Comparison of ENCODE assay signal across 8 mouse cellular contexts in genomic region chr8:13159377-13159881, GRCm38 (mm10). TPM values are rescaled to one million over a fixed set of nuclear protein-coding genes. Genes with fewer than 3 reads are reported as not detected.
DNase-seq lines count a peak whose midpoint lies in the region; ATAC-seq and TF ChIP-seq lines count a peak whose summit lies in the region.

No protein-coding gene starts in this region.

- peaks cover 35% of the 10 kb centered on the region for H3K36me3 ChIP-seq in E14TG2a.4 (ENCODE audit: insufficient read depth, low read length)
- peaks cover 30% of the 10 kb centered on the region for H3K36me3 ChIP-seq in erythroblast, embryonic 14.5 days (ENCODE audit: control insufficient read depth)
- no peaks in the 10 kb centered on the region for H3K36me3 ChIP-seq in limb, embryonic 11.5 days (ENCODE audit: control insufficient read depth, insufficient read depth, low read length)
- no peaks in the 10 kb centered on the region for H3K36me3 ChIP-seq in midbrain, embryonic 15.5 days (replicated peaks)

- H3K9me3 ChIP-seq in E14TG2a.4 (ENCODE audit: low read length): no peaks in the 10 kb centered on the region
- no peaks in the 10 kb centered on the region for H3K9me3 ChIP-seq in erythroblast, embryonic 14.5 days (ENCODE audit: control insufficient read depth, low read length)
- H3K9me3 ChIP-seq in limb, embryonic 11.5 days (ENCODE audit: control insufficient read depth, low read length): no peaks in the 10 kb centered on the region
- no peaks in the 10 kb centered on the region for H3K9me3 ChIP-seq in midbrain, embryonic 15.5 days

- peak overlapping the region; percentile 95 for H3K9ac ChIP-seq in limb, embryonic 11.5 days (ENCODE audit: low read length)
- H3K9ac ChIP-seq in midbrain, embryonic 15.5 days: peak overlapping the region; percentile 95

- ATAC-seq in limb, embryonic 11.5 days (ENCODE audit: insufficient number of reproducible peaks, low FRiP score, low TSS enrichment, low read depth): peak; percentile 48
- peak; percentile 77 for ATAC-seq in midbrain, embryonic 15.5 days (replicated peaks)

- H3K4me3 ChIP-seq in E14TG2a.4 (replicated peaks; ENCODE audit: low read length): peak overlapping the region; percentile 98
- peak overlapping the region; percentile 95 for H3K4me3 ChIP-seq in erythroblast, embryonic 14.5 days (replicated peaks)
- H3K4me3 ChIP-seq in limb, embryonic 11.5 days (ENCODE audit: low read depth, low read length): peak overlapping the region; percentile 99
- peak overlapping the region; percentile 86 for H3K4me3 ChIP-seq in midbrain, embryonic 15.5 days

- peaks cover 52% of the 10 kb centered on the region for H3K4me1 ChIP-seq in E14TG2a.4 (replicated peaks; ENCODE audit: low read depth, low read length)
- H3K4me1 ChIP-seq in erythroblast, embryonic 14.5 days (ENCODE audit: control insufficient read depth): peaks cover 56% of the 10 kb centered on the region
- peaks cover 6% of the 10 kb centered on the region; the same call in 1 of the 2 replicates for H3K4me1 ChIP-seq in limb, embryonic 11.5 days (ENCODE audit: control insufficient read depth, insufficient read depth, low read length)
- peaks cover 32% of the 10 kb centered on the region for H3K4me1 ChIP-seq in midbrain, embryonic 15.5 days

- no peak overlapping the region; the same call in 1 of the 2 replicates for H3K27ac ChIP-seq in limb, embryonic 11.5 days (replicated peaks; ENCODE audit: low read depth, low read length)
- peak overlapping the region; percentile 77 for H3K27ac ChIP-seq in midbrain, embryonic 15.5 days

- no peaks in the 10 kb centered on the region for H3K27me3 ChIP-seq in E14TG2a.4 (ENCODE audit: insufficient read depth, low read length)
- H3K27me3 ChIP-seq in erythroblast, embryonic 14.5 days (ENCODE audit: control insufficient read depth): no peaks in the 10 kb centered on the region
- H3K27me3 ChIP-seq in limb, embryonic 11.5 days (ENCODE audit: control insufficient read depth, insufficient read depth, low read length): no peaks in the 10 kb centered on the region
- H3K27me3 ChIP-seq in midbrain, embryonic 15.5 days (replicated peaks): no peaks in the 10 kb centered on the region

- H3K4me2 ChIP-seq in limb, embryonic 11.5 days (ENCODE audit: low read depth, severe bottlenecking): peak overlapping the region; percentile 91
- H3K4me2 ChIP-seq in midbrain, embryonic 15.5 days: peak overlapping the region; percentile 81

- WGBS in limb, embryonic 11.5 days: under 1% methylated on average over 44 of the region's 49 CpGs
- under 1% methylated on average over 36 of the region's 49 CpGs for WGBS in midbrain, embryonic 15.5 days

- TF ChIP-seq CTCF in E14TG2a.4 (conservative IDR thresholded peaks at IDR 0.05; ENCODE audit: low read length): no peak

- peak; percentile 96 for DNase-seq in heart, adult 11 months
- DNase-seq in heart, adult 8-10 months (ENCODE audit: low spot score): no peak
- DNase-seq in limb, embryonic 11.5 days (ENCODE audit: low spot score): peak; percentile 24
- DNase-seq in spleen, postnatal 14 days (ENCODE audit: low spot score in 2 of 2): no peak
- no peak for DNase-seq in embryo, embryonic 10 days (ENCODE audit: low spot score)

RNA-seq across cellular contexts. Expression of gene Lamp1, which starts 0.5 kb away (rescaled TPM):
- total RNA-seq in heart, adult 8-10 months (2022): 100 to 1,000 TPM; 413 to 443 (median 429) TPM
- 11.0 and 19.7 TPM in 2 replicates for polyA plus RNA-seq in erythroblast, embryonic 14.5 days (2012)
- 214 and 221 TPM in 2 replicates for polyA plus RNA-seq in limb, embryonic 11.5 days (2014; fragmentation: Nextera tagmentation; extraction: Ambion mirVana)
- 259 and 285 TPM in 2 replicates for polyA plus RNA-seq in midbrain, embryonic 15.5 days (2015; fragmentation: Nextera tagmentation; extraction: Ambion mirVana)

RNA-seq across cellular contexts. Expression of gene Grtp1, which starts 41.0 kb away (rescaled TPM):
- total RNA-seq in heart, adult 8-10 months (2022): 1 to 10 TPM; 3.7 to 6.6 (median 4.6) TPM
- polyA plus RNA-seq in erythroblast, embryonic 14.5 days (2012): 1.5 and 2.9 TPM in 2 replicates
- 15.7 and 17.7 TPM in 2 replicates for polyA plus RNA-seq in limb, embryonic 11.5 days (2014; fragmentation: Nextera tagmentation; extraction: Ambion mirVana)
- 15.9 and 16.3 TPM in 2 replicates for polyA plus RNA-seq in midbrain, embryonic 15.5 days (2015; fragmentation: Nextera tagmentation; extraction: Ambion mirVana)

RNA-seq across cellular contexts. Expression of gene Cul4a, which starts 54.0 kb away (rescaled TPM):
- total RNA-seq in heart, adult 8-10 months (2022): 10 to 100 TPM; 75.8 to 84.1 (median 80.2) TPM
- 2.4 and 3.6 TPM in 2 replicates for polyA plus RNA-seq in erythroblast, embryonic 14.5 days (2012)
- polyA plus RNA-seq in limb, embryonic 11.5 days (2014; fragmentation: Nextera tagmentation; extraction: Ambion mirVana): 107 and 108 TPM in 2 replicates
- polyA plus RNA-seq in midbrain, embryonic 15.5 days (2015; fragmentation: Nextera tagmentation; extraction: Ambion mirVana): 70.4 and 74.9 TPM in 2 replicates

RNA-seq across cellular contexts. Expression of gene Pcid2, which starts 54.2 kb away (rescaled TPM):
- total RNA-seq in heart, adult 8-10 months (2022): 1 to 10 TPM; 8.4 to 9.7 (median 9.4) TPM
- polyA plus RNA-seq in erythroblast, embryonic 14.5 days (2012): 0.54 and 1.6 TPM in 2 replicates
- polyA plus RNA-seq in limb, embryonic 11.5 days (2014; fragmentation: Nextera tagmentation; extraction: Ambion mirVana): 55.7 and 57.4 TPM in 2 replicates
- 42.1 and 42.6 TPM in 2 replicates for polyA plus RNA-seq in midbrain, embryonic 15.5 days (2015; fragmentation: Nextera tagmentation; extraction: Ambion mirVana)

Comparison
In these comparisons a context has a peak if more than half of its experiments do, and no peak if none do; other contexts are left out.
1. DNase-seq: peak in heart, adult 11 months (single experiment) and limb, embryonic 11.5 days (single experiment); none in heart, adult 8-10 months (single experiment), spleen, postnatal 14 days (0 of 2) and embryo, embryonic 10 days (single experiment).
2. RNA of gene Lamp1, which starts 0.5 kb away (polyA plus RNA-seq): 259 to 285 TPM in midbrain, embryonic 15.5 days and 214 to 221 TPM in limb, embryonic 11.5 days; 11.0 to 19.7 TPM in erythroblast, embryonic 14.5 days; every median in the first group is over 10 times any median in the second.
3. RNA of gene Cul4a, which starts 54.0 kb away (polyA plus RNA-seq): 107 to 108 TPM in limb, embryonic 11.5 days and 70.4 to 74.9 TPM in midbrain, embryonic 15.5 days; 2.4 to 3.6 TPM in erythroblast, embryonic 14.5 days; every median in the first group is over 10 times any median in the second.
4. Peak in every context shown above with its lines, with median percentiles within 50 percentile points of each other: H3K4me3 ChIP-seq.